Mouse (Mus musculus) urinary bladder, postnatal 36 days (tissue): Measurements from ENCODE around the gene Pirt.
A peak's percentile ranks its signal among the peaks of the same experiment; 100 is the strongest.

Experiments used
- DNase-seq, 2 experiments: peaks; one replicate each; pipeline ENCODE4 v3.0.0; 2022; ENCODE audit warnings: low spot score in 2 of 2, mixed read lengths in 1 of 2

Pirt gene

DNA sequence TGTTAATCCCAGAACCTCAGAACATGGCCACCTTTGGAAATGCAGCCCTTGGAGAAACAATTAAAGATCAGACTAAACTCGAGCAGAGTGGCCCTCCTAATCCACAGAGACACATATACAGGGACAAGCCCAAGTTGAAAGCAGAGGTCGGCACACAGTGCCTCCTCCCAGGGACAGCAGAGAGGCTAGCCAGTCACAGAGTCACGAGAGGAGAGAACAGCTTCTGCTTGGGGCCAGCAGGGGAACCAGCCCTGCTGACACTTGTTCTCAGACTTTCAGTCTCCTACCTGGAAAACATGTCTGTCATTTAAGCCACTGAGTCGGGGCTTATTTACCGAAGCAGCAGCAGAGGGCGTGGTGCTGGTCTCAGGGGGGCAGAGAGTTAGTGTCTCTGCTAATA, 34.7 kb downstream of the Pirt start:
- DNase-seq, result no peak

GRCm38 (mm10) chr11:66946922-66947321, 35.1 kb downstream of the Pirt start:
- no peak for DNase-seq

- peak; percentile 30 to 53 for DNase-seq
Observed at GRCm38 (mm10) chr11:66956303-66956702, 44.5 kb downstream of the Pirt start, which contains the start of gene Tmem238l. Gene Tmem238l, plus strand, starts transcription at chr11:66956638.

GRCm38 (mm10) chr11:66960797-66961196, 49.0 kb downstream of the Pirt start:
- peak; percentile 25 to 59 for DNase-seq

- DNase-seq, result no peak
Observed at GRCm38 (mm10) chr11:66961447-66962176, 49.8 kb downstream of the Pirt start.

DNA sequence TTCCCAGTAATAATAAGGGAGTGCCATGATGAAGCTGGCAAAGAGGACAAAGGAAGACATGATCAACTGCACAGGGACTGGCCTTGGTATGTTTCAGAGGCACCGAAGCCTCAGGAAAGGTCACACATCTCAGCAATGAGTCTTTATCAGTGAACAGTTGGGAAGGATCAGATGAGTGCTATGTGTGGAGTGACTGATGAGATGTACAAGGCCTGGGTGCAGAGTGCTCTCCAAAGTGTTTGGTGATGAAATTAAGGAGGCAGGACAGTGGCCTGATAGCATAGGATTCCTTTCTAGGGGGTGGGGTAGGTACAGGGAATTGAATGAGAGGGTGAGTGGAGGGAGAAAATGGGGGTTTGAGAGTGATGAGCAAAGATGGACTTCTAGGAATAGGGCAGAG, 51.7 kb downstream of the Pirt start:
- no peak for DNase-seq

GRCm38 (mm10) chr11:66966500-66967116, 54.8 kb downstream of the Pirt start:
- peak in 1 of 2 experiments; percentile 15 for DNase-seq

DNA sequence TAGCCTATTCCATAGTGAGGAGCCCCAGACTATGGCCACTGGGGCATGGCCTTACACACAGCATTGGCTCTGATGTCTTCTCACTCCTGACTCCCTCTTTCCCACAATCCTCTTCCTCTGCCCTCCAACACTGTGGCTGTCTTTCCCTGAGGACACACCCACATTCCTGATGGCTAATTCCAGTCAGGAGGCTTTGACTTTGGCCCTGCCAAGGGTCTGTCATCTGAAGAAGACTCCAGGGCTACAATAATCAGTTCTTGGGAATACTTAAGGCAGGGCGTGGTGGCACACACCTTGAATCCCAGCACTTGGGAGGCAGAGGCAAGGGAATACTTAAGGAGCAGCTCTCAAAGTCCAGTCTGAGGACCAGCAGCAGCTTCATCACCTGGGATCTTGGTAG, 56.8 kb downstream of the Pirt start:
- no peak for DNase-seq

- DNase-seq, result no peak
Observed at GRCm38 (mm10) chr11:66973507-66973906, 61.7 kb downstream of the Pirt start.

GRCm38 (mm10) chr11:66975606-66976330, 64.0 kb downstream of the Pirt start:
- DNase-seq, result no peak
